ENCODE assay signal across 21 mouse cellular contexts in genomic region chr12:73209117-73209516, GRCm38 (mm10).
DNase-seq lines count a peak whose midpoint lies in the region; TF ChIP-seq lines count a peak whose summit lies in the region.
"Had no signal": no experiment of that assay in that cellular context is flagged by ENCODE, and none has a peak within 500 bp of the region (broad histone marks: within the 10 kb centered on the region; RNA-seq: fewer than 3 reads in every experiment).

No protein-coding gene starts in this region.

- WGBS in heart, adult 2 months, result 4% methylated on average over 1 of the region's 1 CpGs

- peaks cover 3% of the 10 kb centered on the region for H3K4me1 ChIP-seq in heart, adult 2 months (ENCODE audit: control insufficient read depth, insufficient read depth, low read length)
- H3K4me1 ChIP-seq: hindbrain, embryonic 12.5 days; midbrain, embryonic 13.5 days; neural tube, embryonic 12.5 days had no signal

- H3K79me2 ChIP-seq in heart, adult 2 months (replicated peaks; ENCODE audit: control insufficient read depth, insufficient read depth, low read length), result no peaks in the 10 kb centered on the region

- no peak for DNase-seq in heart, adult 2 months
- DNase-seq in heart, postnatal 4 days, result no peak
- peak; percentile 13 for DNase-seq in kidney, adult 9 months
- DNase-seq in kidney, adult 18-20 months, result no peak
- peak; percentile 16 for DNase-seq in lung, postnatal 10 days
- no peak for DNase-seq in lung, postnatal 14 days
- DNase-seq in telencephalon, adult 2 months (ENCODE audit: low read depth, low spot score), result peak; percentile 5
- no peak for DNase-seq in testis, postnatal 14 days (ENCODE audit: low spot score)
- DNase-seq: adrenal gland, adult 2 months; B cell, adult 2 months; cerebellum, adult 9-11 months; liver, embryonic 13.5 days; thymus, postnatal 4 days had no signal

- H3K4me3 ChIP-seq in heart, adult 2 months, result no peak overlapping the region
- H3K4me3 ChIP-seq: embryonic facial prominence, embryonic 12.5 days; erythroblast, embryonic 14.5 days; forebrain, embryonic 13.5 days; hindbrain, embryonic 12.5 days; kidney, embryonic 15.5 days; limb, embryonic 12.5 days; liver, embryonic 13.5 days; midbrain, embryonic 13.5 days; neural tube, embryonic 12.5 days had no signal

- TF ChIP-seq EP300 in heart, adult 2 months (IDR thresholded peaks at IDR 0.05; ENCODE audit: insufficient read depth, low read depth, low read length), result no peak

- no peaks in the 10 kb centered on the region for H3K27me3 ChIP-seq in heart, adult 2 months (ENCODE audit: control insufficient read depth, insufficient read depth, low read length)
- H3K27me3 ChIP-seq: embryonic facial prominence, embryonic 12.5 days; forebrain, embryonic 13.5 days; hindbrain, embryonic 12.5 days; kidney, embryonic 15.5 days; limb, embryonic 12.5 days; liver, embryonic 13.5 days; midbrain, embryonic 13.5 days; neural tube, embryonic 12.5 days had no signal

- H3K9ac ChIP-seq in heart, adult 2 months (ENCODE audit: low read depth, low read length), result no peak overlapping the region
- H3K9ac ChIP-seq: embryonic facial prominence, embryonic 12.5 days; forebrain, embryonic 13.5 days; hindbrain, embryonic 12.5 days; kidney, embryonic 15.5 days; limb, embryonic 12.5 days; liver, embryonic 13.5 days; midbrain, embryonic 13.5 days; neural tube, embryonic 12.5 days had no signal

- peak overlapping the region; percentile 72 for H3K27ac ChIP-seq in heart, adult 2 months
- H3K27ac ChIP-seq: embryonic facial prominence, embryonic 12.5 days; forebrain, embryonic 13.5 days; hindbrain, embryonic 12.5 days; kidney, embryonic 15.5 days; limb, embryonic 12.5 days; liver, embryonic 13.5 days; midbrain, embryonic 13.5 days; neural tube, embryonic 12.5 days had no signal

- TF ChIP-seq POLR2A in heart, adult 2 months (IDR thresholded peaks at IDR 0.05; ENCODE audit: insufficient read depth, low read depth, low read length), result no peak

- intact Hi-C loops in heart, adult 2 months (cut with DNase I), result loop anchor here (5.0 kb wide), 1 partner anchor 167 kb away; no protein-coding TSS in a partner anchor

- TF ChIP-seq CTCF in heart, adult 2 months (IDR thresholded peaks at IDR 0.05), result no peak

- H3K36me3 ChIP-seq in heart, adult 2 months (ENCODE audit: control insufficient read depth, insufficient read depth, low read length), result peaks cover 17% of the 10 kb centered on the region
- H3K36me3 ChIP-seq: embryonic facial prominence, embryonic 12.5 days; hindbrain, embryonic 12.5 days; kidney, embryonic 15.5 days; limb, embryonic 12.5 days; liver, embryonic 13.5 days; midbrain, embryonic 13.5 days; neural tube, embryonic 12.5 days had no signal

Comparison
In these comparisons a context has a peak if more than half of its experiments do, and no peak if none do; other contexts are left out.
1. DNase-seq: peak in kidney, adult 9 months (single experiment), lung, postnatal 10 days (single experiment) and telencephalon, adult 2 months (single experiment); none in heart, adult 2 months (0 of 2), heart, postnatal 4 days (single experiment), kidney, adult 18-20 months (single experiment), lung, postnatal 14 days (single experiment) and testis, postnatal 14 days (single experiment).